Mouse (Mus musculus) brain, embryonic 14.5 days (tissue): ENCODE measurements around the gene Draxin. TPM values are rescaled to one million over a fixed set of nuclear protein-coding genes. Genes with fewer than 3 reads are reported as not detected.

ENCODE experiments used
- DNase-seq: peaks from one replicate; pipeline ENCODE4 v3.0.0-alpha.2; 2011; ENCODE audit warnings: low read depth
- CTCF ChIP-seq: fragments of 200-500 bp; IDR thresholded peaks from 2 replicates; pipeline ENCODE4 v1.5.1; 2012; ENCODE audit warnings: inconsistent platforms, mild to moderate bottlenecking, moderate library complexity, borderline replicate concordance; ENCODE audit not compliant: insufficient read depth, insufficient read length; ENCODE audit errors: extremely low read depth
- POLR2A ChIP-seq: fragments of 200-500 bp; IDR thresholded peaks from 2 replicates; pipeline ENCODE4 v1.6.1; 2012; ENCODE audit warnings: mild to moderate bottlenecking, inconsistent platforms, borderline replicate concordance; ENCODE audit not compliant: poor library complexity, insufficient read depth, insufficient read length, severe bottlenecking; ENCODE audit errors: extremely low read depth
- polyA plus RNA-seq: library from polyadenylated mRNA; depleted of rRNA; stranded (reverse); fragments of >200 nt; gene quantifications from 2 replicates; pipeline ENCODE4 v1.2.3, GENCODE M21; 2012

Draxin gene
- polyA plus RNA-seq, 1 experiment, result 73.0 TPM

GRCm38 (mm10) chr4:148164002-148164439 lies 33.5 kb upstream of the Draxin start:
- TF ChIP-seq CTCF (peak; percentile 70), POLR2A (no peak)
- DNase-seq, result peak; percentile 93

DNA sequence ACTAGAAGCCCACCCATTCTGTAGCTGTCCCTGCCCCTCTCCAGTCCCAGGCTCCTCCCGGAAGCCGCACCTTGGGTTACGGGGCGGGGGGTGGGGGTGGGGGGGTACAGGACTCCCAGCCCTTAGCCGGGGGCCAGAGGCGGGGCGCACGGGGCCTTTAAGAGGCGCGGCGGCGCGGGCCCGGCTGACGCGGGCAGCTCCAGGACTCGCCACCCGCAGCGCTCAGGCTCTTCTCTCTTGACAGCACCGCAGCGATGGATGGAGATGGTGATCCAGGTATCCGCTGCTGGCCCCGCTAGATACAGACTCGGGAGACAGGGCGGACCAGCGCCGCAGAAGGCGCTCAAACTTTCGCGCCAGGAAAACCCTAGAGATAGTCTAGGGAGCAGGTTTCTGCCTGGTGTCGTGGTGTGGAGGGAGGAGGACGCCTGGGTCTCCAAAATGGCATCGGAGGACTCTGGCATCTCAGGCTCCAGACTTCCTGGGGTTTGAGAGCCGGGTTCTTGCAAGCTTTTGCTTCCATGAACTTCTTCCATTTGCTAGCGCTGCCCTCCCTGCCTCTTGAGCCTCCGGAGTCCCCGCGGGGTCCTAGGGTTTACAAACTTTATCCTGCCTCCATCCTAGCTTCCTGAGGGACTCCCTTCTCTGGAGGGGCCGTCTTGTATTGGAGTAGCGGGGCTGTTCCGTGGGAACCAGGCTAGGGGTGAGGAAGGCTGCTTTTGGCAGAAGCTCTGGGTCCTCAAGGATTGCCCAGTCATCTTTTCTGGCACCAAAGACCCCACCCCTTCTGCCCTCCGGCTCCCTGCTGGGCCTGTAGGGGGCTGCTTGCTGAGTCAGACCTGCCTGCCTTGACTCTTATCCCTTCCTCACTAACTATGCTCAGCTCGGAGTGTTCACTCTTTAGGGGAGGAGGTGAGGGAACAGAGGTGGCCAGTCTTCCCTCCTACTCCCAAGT lies 30.2 kb upstream of the Draxin start, which contains the start of the genes Fbxo44 and Fbxo2:
Gene Fbxo44, minus strand, starts transcription at position 47 of the 955 bp plus-strand sequence.
Gene Fbxo2, plus strand, starts transcription at position 186 of the 955 bp plus-strand sequence.
- no peak for DNase-seq
- TF ChIP-seq POLR2A, result no peak
- TF ChIP-seq CTCF, result no peak

- TF ChIP-seq POLR2A (peak; percentile 48; the same call in 1 of the 2 replicates), CTCF (0 out of 2 replicates have a peak, but pooled peaks have one; percentile 31)
Observed at GRCm38 (mm10) chr4:148159544-148160435, 29.3 kb upstream of the Draxin start.

DNA sequence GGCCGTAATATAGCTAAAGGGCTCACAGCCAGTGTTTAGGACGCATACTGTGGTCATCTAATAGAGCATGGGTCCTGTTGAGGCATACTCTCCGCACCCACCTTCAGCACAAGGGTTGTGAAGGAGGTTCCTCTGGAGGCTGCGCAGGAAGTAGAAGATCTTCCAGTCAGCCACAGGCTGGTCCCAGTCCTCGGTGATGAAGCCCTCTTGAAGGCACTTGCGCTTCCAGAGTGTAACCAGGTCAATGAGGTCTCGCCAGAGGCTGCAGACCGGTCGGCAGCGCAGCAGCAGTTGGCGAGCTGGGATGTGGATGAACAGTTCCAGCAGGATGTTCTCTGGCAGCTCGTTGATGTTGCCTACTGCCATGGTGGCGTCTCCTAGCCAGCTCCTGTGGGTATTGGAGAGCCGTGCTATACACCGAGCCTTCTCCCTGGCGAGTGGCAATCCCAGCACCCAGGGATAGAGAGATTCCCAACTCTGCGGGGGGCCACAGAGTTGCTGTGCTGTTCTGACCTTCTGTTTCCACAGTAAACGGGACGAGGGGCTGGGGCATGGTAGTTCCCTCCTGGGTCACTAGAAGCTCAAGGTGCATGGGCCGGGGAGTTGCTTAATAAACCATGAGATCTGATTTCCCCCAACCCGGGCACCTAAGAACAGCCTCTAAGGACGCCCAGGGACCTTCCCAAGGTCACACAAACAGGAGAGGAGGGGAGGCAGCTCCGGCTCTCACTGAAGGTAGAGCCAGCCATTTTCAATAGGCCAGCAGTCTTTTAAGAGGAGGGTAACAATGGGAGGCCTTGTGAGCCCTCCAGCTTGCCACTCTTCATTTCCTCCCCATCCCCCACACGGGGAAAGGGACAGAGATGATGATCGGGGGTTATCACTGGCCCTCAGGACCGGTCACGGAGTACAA lies 28.2 kb upstream of the Draxin start:
- TF ChIP-seq POLR2A, result no peak
- TF ChIP-seq CTCF, result no peak
- peak; percentile 73 for DNase-seq

More at GRCm38 (mm10) chr4:148159544-148160435, 29.3 kb upstream of the Draxin start:
- DNase-seq, result peak; percentile 99

DNA sequence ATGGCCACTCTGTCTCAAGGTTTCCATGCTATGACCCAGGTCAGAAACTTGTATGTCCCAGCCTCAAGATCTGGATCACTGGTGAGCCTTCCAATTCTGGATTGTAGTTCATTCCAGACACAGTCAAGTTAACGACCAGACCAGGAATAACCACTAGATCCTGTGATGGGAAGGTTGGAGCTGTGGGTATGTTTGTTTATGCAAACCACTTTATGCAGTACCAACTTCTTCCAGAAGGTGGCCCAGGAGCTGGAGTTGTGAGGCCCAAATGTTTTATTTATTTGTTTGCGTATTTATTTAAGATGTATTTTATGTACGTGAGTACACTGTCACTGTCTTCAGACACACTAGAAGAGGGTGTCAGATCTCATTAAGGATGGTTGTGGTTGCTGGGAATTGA lies 24.5 kb upstream of the Draxin start:
- DNase-seq, result peak; percentile 66
- TF ChIP-seq CTCF (peak; percentile 58; the same call in 1 of the 2 replicates), POLR2A (no peak)

- TF ChIP-seq CTCF (no peak), POLR2A (no peak)
- no peak for DNase-seq
Observed at GRCm38 (mm10) chr4:148154006-148154405, 23.5 kb upstream of the Draxin start.

- no peak for DNase-seq
- TF ChIP-seq POLR2A (no peak), CTCF (no peak)
Observed at GRCm38 (mm10) chr4:148152547-148152946, 22.0 kb upstream of the Draxin start.

DNA sequence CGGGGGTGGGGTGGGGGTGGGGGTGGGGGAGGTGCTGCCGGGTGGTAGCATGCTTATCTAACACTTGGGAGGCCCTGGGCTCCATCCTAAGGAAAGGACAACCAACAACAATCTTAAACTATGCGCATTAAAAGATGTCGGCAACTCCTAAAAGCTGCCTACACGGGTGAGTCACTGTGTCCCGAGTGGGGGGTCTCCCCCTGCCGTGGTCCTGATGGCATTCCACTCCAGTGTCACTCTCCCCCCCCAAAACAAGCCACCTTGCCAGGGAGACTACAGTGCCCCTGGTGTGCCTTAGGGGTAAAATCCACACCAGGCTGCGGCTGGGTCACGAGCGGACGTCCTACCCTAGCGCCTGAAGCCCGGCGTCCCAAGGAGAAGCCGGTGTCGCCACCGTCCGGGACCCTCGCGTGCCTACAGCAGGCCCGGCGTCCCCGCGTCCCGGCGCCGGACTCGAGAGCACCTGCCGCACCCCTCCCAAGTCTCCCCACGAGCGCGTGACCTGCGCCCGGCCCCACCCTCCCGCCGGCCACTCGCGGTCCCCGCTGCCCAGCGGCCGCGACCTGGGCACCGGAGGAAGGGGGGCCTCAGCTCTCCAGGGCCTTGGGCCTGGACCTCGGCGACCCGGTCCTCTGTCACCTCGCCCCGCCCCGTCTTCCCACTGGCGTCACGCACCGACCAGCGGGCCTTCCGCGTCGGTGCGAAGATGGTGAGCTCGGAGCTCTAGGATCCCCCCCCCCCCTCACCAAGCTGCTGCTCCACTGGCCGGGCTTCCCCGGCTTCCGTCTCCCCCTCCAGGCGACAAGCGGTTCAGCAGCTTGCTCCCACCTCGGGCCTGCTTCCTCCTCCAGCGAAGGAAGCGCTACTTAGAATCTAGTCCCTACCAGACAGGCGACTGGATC lies 21.0 kb upstream of the Draxin start, which contains the start of gene Fbxo6:
Gene Fbxo6, minus strand, starts transcription at position 874 of the 902 bp plus-strand sequence.
- TF ChIP-seq POLR2A, result peak; percentile 42; the same call in 1 of the 2 replicates
- TF ChIP-seq CTCF, result peak; percentile 75
- DNase-seq, result peak; percentile 96

DNA sequence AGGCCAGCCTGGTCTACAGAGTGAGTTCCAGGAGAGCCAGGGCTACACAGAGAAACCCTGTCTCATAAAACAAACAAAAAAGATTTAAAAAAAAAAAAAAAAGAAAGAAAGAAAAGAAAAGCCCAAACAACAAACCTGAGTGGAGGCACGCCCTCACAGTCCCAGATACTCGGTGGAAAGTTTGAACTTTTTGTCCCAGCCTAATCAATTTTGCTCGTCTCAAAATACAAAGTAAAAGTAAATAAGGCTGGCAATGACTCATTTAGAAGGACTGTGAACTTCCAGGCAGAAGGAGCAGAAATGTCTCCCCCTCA lies 20.4 kb upstream of the Draxin start:
- TF ChIP-seq CTCF (no peak), POLR2A (no peak)

More for the DNA sequence above, 20.4 kb upstream of the Draxin start:
- no peak for DNase-seq
